Mouse (Mus musculus): Measurements from ENCODE around the gene Gm27021.

DNA sequence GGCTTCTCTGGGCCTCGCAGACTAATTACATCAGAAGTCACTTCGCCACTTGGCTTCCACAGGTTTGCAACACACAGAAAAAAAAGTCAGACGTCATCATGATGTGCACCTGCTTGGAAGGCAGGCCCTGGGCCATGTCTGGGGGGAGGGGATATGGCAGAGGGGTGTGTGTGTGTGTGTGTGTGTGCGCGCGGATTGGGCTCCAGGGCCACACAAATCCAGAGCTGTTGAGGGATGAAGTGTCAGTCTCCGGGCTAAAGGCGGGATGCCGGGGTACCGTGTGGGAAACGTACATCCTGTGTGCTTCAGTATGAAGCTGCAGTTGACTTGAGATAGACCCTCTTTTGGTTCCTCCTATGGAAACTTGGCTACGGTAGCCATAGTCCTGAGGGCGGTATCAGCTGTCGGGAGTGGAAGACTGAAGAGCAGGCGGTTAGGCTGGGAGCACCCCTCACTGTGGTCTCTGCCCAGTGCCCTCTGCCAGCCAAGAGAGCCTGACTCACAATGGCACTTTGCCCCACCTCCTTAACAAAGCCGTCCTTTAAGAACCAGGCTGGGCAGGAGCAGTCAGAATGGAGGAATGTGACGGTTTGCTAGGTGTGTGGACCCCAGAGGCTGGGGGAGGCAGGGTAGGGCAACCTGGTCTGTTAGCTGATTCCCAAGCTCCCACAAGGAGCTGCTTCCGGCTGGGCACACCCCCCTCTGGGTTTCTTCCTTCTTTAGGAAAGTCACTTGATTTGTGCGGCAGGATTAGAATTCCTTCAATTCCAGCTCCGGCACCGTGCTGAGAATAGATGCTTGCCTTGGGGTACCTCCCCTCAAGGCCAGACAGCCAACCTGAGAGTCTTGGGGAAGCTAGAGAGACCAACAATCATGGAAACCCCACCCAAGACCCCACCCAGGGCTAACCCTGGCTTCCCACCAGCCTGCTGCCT lies 36.2 kb downstream of the Gm27021 start:
- no peak for TF ChIP-seq CTCF (IDR thresholded peaks at IDR 0.05; ENCODE audit: insufficient read depth, low read depth, low read length)
- no peak for TF ChIP-seq POLR2A (IDR thresholded peaks at IDR 0.05; ENCODE audit: insufficient read depth, low read depth, low read length)

Measured in olfactory bulb, adult 2 months (tissue).